Mouse (Mus musculus) layer of hippocampus, adult 2 months (tissue): ENCODE results near the gene Slc22a6. TPM values are rescaled to one million over a fixed set of nuclear protein-coding genes. Genes with fewer than 3 reads are reported as not detected.

ENCODE experiments used
- DNase-seq, 2 experiments: peaks; one replicate each; pipeline ENCODE4 v3.0.0; 2022; ENCODE audit warnings: low spot score in 2 of 2
- H3K27ac ChIP-seq: fragments of 200-600 bp; 2 replicates; pipeline ENCODE4 v1.8.1; 2022
- H3K4me3 ChIP-seq: fragments of 200-600 bp; 2 replicates; pipeline ENCODE4 v1.8.1; 2022; ENCODE audit warnings: mild to moderate bottlenecking
- CTCF ChIP-seq: fragments of 200-600 bp; conservative IDR thresholded peaks from 2 replicates; pipeline ENCODE4 v1.8.1; 2022; ENCODE audit warnings: antibody characterized with exemption, mild to moderate bottlenecking, moderate library complexity
- total RNA-seq, 2 experiments: library from RNA; stranded (reverse); gene quantifications; 2 replicates each; pipeline ENCODE4 v1.2.3; 2021

The Slc22a6 gene
- total RNA-seq, 2 experiments from 2014 or later = 2.2 to 2.8 TPM

- TF ChIP-seq CTCF = no peak
- DNase-seq = no peak
- Histone ChIP-seq H3K27ac (no peak overlapping the region), H3K4me3 (no peak overlapping the region)
These were observed 3.3 kb downstream of the Slc22a6 start for GRCm38 (mm10) chr19:8621098-8621497.

- DNase-seq = no peak
- no peak for TF ChIP-seq CTCF
- Histone ChIP-seq H3K27ac (no peak overlapping the region), H3K4me3 (no peak overlapping the region)
These were observed 12.4 kb downstream of the Slc22a6 start for GRCm38 (mm10) chr19:8630249-8630648.

DNA sequence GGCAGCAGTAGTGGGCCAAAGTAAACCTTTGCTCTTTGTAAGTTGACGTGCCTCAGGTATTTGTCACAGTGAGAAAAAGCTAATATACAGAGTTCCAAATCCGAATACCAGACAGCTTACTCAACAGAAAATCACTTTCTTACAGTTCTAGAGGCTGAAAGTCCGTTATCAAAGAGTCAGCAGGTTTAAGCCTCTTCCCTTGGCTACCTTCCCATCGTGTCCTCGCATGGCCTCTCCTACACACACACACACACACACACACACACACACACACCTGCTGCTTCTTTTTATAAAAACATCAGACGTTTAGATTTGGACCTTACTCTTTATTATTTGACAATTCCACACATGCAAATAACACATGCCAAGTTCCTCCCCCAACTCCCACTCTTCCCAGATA, 13.0 kb downstream of the Slc22a6 start:
- DNase-seq = no peak
- Histone ChIP-seq H3K4me3 (no peak overlapping the region), H3K27ac (no peak overlapping the region)
- TF ChIP-seq CTCF = no peak

DNA sequence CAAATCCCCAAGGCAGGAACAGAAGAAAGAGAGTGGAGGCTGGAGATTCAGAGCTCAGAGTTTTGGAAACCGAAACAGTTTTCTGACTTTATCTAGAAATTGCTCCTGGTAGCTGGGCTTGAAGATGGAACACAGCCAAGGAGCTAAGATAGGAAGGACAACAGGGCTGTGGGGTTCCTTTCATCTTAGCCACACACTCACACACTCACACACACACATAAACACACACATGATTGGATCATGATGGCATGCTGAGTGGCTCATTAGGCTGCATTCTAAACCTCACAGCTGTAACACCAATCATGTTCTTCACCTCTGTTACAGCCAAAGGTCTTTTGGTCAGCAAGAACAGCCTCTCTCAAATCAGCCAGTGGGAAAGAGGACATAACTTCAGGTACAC, 14.2 kb downstream of the Slc22a6 start:
- DNase-seq = no peak
- Histone ChIP-seq H3K27ac (no peak overlapping the region), H3K4me3 (no peak overlapping the region)
- no peak for TF ChIP-seq CTCF

DNA sequence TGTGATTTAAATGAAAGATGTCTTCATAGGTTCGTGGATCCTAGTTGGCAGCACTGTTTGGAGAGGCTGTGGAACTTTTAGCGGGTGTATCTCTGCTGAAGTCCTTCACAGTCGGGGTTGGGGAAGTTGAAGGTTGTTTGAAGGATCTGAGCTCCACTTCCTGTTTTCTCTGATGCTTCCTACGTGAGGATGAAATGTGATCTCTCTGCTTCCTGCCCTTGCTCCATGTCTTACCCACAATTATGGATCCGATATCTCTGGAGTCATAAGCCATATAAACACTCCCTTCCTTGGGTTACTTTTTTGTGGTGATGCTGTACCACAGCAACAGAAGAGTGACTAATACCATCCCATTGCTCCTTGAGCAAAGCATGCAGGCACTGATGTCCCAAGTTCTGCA, 24.2 kb downstream of the Slc22a6 start:
- DNase-seq = no peak
- Histone ChIP-seq H3K4me3 (no peak overlapping the region), H3K27ac (peak overlapping the region; percentile 3; the same call in 1 of the 2 replicates)
- TF ChIP-seq CTCF = no peak

DNA sequence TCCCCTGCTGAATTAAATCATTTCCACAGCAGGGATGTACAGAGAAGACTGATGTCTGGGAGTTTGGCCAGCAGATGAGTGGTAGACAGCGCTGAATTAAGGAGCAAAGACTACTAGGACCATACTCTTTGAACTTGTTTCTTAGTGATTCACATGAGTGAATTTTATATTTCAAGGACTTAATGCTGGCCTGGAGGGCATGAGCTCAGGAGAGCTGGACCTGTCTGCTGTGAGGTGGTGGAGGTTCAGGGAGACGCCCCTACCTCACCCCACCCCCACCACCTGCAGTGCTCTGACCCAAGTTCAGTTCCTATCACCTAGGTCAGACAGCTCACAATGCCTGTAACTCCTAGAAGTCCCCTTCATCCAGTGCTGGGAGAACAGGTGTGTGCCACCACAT, 28.6 kb downstream of the Slc22a6 start:
- no peak for TF ChIP-seq CTCF
- DNase-seq = no peak
- Histone ChIP-seq H3K4me3 (no peak overlapping the region), H3K27ac (no peak overlapping the region)

GRCm38 (mm10) chr19:8655833-8656232, 38.0 kb downstream of the Slc22a6 start:
- H3K27ac ChIP-seq = peak overlapping the region; percentile 57; the same call in 1 of the 2 replicates
- TF ChIP-seq CTCF = no peak
- no peak for DNase-seq

DNA sequence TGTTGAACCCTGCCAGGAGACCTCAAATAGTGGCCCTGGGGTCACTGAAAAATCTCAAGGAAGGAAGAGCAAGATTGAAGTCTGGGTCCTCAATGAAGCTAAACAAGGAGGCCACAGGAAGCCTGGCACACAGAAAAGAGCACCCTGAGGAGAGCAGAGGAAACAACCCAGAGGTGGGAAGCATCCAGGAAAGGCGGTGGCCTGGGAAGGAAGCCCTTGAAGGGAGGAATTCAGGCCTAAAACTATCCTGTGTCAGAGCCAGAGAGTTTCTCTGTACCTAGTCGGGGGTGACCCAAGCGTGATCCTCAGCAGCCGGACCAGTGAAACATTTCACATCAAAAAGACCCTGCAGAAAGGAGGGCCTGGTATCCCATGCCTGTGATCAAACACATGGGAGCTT, 38.5 kb downstream of the Slc22a6 start:
- H3K27ac ChIP-seq = peak overlapping the region; percentile 57; the same call in 1 of the 2 replicates
- no peak for DNase-seq
- no peak for TF ChIP-seq CTCF
- no peak overlapping the region for H3K4me3 ChIP-seq

More at GRCm38 (mm10) chr19:8655833-8656232, 38.0 kb downstream of the Slc22a6 start:
- no peak overlapping the region for H3K4me3 ChIP-seq

DNA sequence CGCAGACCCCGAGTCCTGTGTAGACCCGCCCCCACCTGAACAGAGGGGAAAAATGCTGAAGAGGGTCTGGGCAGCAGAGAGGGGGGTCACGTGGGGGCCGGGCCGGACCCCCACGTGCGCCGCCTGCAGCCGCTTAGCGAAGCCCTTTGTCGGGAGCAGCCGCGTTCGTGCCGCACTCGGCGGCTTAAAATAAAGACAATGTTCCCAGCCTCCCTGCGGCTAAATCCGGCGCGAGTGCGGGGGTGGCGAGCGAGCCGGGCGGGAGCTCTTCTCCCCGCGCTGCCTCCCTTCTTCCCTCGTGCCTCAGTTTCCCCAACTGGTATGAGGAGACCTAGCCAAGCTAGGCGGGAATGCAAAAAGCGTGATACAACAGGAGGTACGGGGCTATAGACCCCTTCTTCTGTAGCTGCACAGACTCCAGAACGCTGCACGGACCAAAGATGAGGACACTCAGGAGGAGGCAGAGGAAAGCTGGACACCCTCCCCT, 44.0 kb downstream of the Slc22a6 start:
- H3K4me3 ChIP-seq = peak overlapping the region; percentile 48
- DNase-seq = peak; percentile 76 to 77
- H3K27ac ChIP-seq = peak overlapping the region; percentile 89
- TF ChIP-seq CTCF = 0 out of 2 replicates have a peak, but pooled peaks have one; percentile 9

- Histone ChIP-seq H3K27ac (peak overlapping the region; percentile 89), H3K4me3 (peak overlapping the region; percentile 48)
- peak; percentile 83 to 88 for DNase-seq
- TF ChIP-seq CTCF = peak; percentile 90
These were observed 44.5 kb downstream of the Slc22a6 start for GRCm38 (mm10) chr19:8662337-8662736.

DNA sequence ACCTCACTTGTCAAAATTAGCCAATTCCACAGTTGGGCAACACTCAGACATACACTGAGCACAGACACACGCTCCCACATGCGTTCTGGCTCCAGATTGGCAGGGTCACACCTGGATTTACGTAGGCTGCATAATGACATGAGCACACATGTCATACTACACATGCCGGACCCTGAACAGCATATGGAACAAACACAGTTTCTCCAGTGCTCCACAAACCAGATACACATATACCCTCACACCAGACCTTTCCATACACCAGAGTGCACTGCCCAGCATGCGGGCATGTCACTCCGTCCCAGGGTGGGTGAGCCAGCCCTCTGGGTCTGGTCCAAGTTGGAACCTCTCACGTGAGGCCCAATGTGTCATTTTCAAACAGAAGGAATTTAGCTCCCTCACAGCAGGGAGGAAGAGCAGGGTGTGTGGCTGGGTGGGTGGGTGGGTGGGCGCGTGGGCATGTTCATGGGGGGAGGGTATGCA, 45.6 kb downstream of the Slc22a6 start, which contains the start of gene Chrm1:
Gene Chrm1, plus strand, starts transcription at position 430 of the 480 bp plus-strand sequence.
- peak within 1 kb of the TSS; percentile 98 for H3K27ac ChIP-seq
- H3K4me3 ChIP-seq = peak within 1 kb of the TSS; percentile 73
- peak; percentile 41 to 51 for DNase-seq
- no peak for TF ChIP-seq CTCF

DNA sequence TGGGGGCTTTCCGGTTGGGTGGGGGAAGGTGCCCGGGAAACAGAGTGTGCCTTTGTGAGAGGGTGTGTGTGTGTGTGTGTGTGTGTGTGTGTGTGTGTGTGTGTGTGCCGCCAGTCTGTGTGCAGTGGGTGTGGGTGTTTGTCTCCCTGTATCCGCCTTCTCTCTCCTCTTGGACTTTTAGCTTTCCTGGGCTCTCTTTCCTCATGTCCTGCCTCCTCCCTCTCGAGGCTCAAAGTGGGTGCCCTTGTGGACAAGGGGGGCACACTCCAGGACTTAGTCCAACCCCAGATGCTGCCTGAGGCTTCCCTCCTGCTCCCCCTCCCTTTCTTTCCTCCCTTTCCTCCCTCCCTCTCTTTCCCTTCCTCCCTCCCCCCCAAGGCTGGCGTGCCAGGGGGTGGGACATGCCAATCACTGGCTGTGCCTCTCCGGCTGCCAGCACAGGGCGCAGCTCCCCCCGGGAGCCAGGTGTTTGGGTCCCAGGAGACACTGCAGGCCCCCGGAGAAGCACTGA, 46.1 kb downstream of the Slc22a6 start:
- Histone ChIP-seq H3K4me3 (peak overlapping the region; percentile 73), H3K27ac (peak overlapping the region; percentile 98)
- peak; percentile 80 to 88 for DNase-seq
- no peak for TF ChIP-seq CTCF

- peak overlapping the region; percentile 98 for H3K27ac ChIP-seq
- no peak for DNase-seq
- TF ChIP-seq CTCF = no peak
- peak overlapping the region; percentile 73 for H3K4me3 ChIP-seq
These were observed 47.0 kb downstream of the Slc22a6 start for GRCm38 (mm10) chr19:8664859-8665258.

DNA sequence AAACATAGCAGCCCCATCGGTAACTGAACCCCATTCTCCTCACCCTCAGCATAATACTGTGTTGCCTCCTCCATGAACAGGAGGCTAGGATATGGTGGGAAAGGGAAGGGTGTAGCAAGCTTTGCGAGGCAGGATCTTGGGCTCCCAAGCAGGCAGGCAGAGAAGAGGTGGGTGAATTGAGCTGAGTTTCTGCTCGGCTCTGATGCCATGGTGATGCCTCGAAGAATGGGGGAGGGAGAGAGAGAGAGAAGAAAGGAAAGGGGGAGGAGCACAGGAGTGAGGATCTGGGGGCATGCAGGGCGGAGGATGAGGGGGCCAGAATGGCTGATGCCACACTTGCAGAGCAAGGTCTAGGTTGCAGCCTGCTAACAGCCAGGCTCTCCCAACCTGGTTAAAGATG, 47.9 kb downstream of the Slc22a6 start:
- DNase-seq = peak; percentile 60 to 67
- Histone ChIP-seq H3K4me3 (peak overlapping the region; percentile 73), H3K27ac (peak overlapping the region; percentile 98)
- TF ChIP-seq CTCF = no peak
